8 mouse cellular contexts compared by ENCODE assay signal in the genomic region with DNA sequence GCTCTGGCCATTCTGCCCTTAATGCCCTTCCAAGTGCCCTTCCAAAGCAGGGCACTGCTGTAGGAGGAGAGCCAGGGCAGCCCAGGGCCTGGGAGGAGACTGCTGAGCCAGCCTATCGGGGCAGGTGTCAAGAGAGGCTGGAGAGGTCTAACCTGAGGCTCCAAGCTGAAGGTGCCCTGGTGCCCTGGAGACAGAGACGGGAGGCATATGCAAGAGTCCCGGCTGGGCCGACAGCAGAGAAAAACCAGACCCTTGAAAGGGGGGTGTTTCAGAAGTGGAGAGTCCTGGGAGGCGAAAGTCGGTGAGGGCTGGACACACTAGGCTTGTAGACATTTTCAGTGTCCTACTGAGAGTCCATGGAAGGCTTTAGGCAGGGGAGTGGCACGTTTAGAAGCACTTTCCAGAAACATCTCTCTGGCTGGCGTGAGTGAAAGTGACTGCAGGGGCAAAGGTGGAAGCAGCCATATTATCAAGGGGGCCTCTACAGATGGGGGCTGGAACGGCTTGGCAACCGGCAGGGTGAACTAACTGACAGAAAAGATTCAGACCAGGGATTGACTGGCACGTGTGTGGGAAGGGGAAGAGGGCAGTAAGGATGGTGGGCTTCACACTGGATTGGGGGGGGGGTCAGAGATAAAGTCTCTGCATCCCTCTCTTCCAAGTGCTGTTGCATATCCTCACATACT.
DNase-seq lines count a peak whose midpoint lies in the region; ATAC-seq lines count a peak whose summit lies in the region.

No protein-coding gene starts in this region.

- H3K36me3 ChIP-seq in embryonic facial prominence, embryonic 10.5 days (replicated peaks) = no peaks in the 10 kb centered on the region
- H3K36me3 ChIP-seq in hindbrain, embryonic 11.5 days (ENCODE audit: control insufficient read depth, insufficient read depth, low read length) = no peaks in the 10 kb centered on the region
- H3K36me3 ChIP-seq in liver, embryonic 12.5 days = no peaks in the 10 kb centered on the region

- peak; percentile 51 for DNase-seq in cerebellum, adult 9-10 months
- no peak for DNase-seq in cerebellum, postnatal 14 days
- DNase-seq in embryonic facial prominence, embryonic 10.5 days (ENCODE audit: low spot score) = no peak
- DNase-seq in hindbrain, embryonic 11.5 days (ENCODE audit: low spot score) = no peak
- DNase-seq in spleen, postnatal 14 days (ENCODE audit: low spot score in 2 of 2) = no peak
- DNase-seq in adrenal gland, postnatal 36 days = no peak
- no peak for DNase-seq in lung, adult 18-20 months

- H3K4me1 ChIP-seq in embryonic facial prominence, embryonic 10.5 days = peaks cover 80% of the 10 kb centered on the region
- peaks cover 37% of the 10 kb centered on the region for H3K4me1 ChIP-seq in hindbrain, embryonic 11.5 days (replicated peaks; ENCODE audit: control insufficient read depth, insufficient read depth, low read length)
- H3K4me1 ChIP-seq in liver, embryonic 12.5 days = peaks cover 33% of the 10 kb centered on the region

- peak overlapping the region; percentile 82 for H3K27ac ChIP-seq in embryonic facial prominence, embryonic 10.5 days (replicated peaks)
- peak overlapping the region; percentile 55 for H3K27ac ChIP-seq in hindbrain, embryonic 11.5 days (ENCODE audit: low read depth, low read length)
- peak overlapping the region; percentile 43; the same call in 1 of the 2 replicates for H3K27ac ChIP-seq in liver, embryonic 12.5 days

- H3K9me3 ChIP-seq in embryonic facial prominence, embryonic 10.5 days = no peaks in the 10 kb centered on the region
- H3K9me3 ChIP-seq in hindbrain, embryonic 11.5 days (ENCODE audit: control insufficient read depth, low read length) = no peaks in the 10 kb centered on the region
- H3K9me3 ChIP-seq in liver, embryonic 12.5 days (replicated peaks) = no peaks in the 10 kb centered on the region

- no peak for ATAC-seq in hindbrain, embryonic 11.5 days (ENCODE audit: low FRiP score)
- no peak for ATAC-seq in liver, embryonic 12.5 days

- no peak overlapping the region for H3K4me3 ChIP-seq in embryonic facial prominence, embryonic 10.5 days
- no peak overlapping the region for H3K4me3 ChIP-seq in hindbrain, embryonic 11.5 days (ENCODE audit: low read depth, low read length)
- no peak overlapping the region for H3K4me3 ChIP-seq in liver, embryonic 12.5 days

- WGBS in embryonic facial prominence, embryonic 10.5 days = 58% methylated on average over 11 of the region's 11 CpGs
- 61% methylated on average over 11 of the region's 11 CpGs for WGBS in hindbrain, embryonic 11.5 days
- 56% methylated on average over 11 of the region's 11 CpGs for WGBS in liver, embryonic 12.5 days (ENCODE audit: insufficient replicate concordance)

- H3K4me2 ChIP-seq in hindbrain, embryonic 11.5 days (replicated peaks; ENCODE audit: low read depth, low read length) = no peak overlapping the region
- no peak overlapping the region for H3K4me2 ChIP-seq in liver, embryonic 12.5 days

- H3K27me3 ChIP-seq in embryonic facial prominence, embryonic 10.5 days (replicated peaks; ENCODE audit: low read depth, poor library complexity, severe bottlenecking) = no peaks in the 10 kb centered on the region
- H3K27me3 ChIP-seq in hindbrain, embryonic 11.5 days (ENCODE audit: control insufficient read depth, insufficient read depth, low read length) = no peaks in the 10 kb centered on the region
- H3K27me3 ChIP-seq in liver, embryonic 12.5 days (replicated peaks) = peaks cover 46% of the 10 kb centered on the region

- peak overlapping the region; percentile 12; the same call in 1 of the 2 replicates for H3K9ac ChIP-seq in hindbrain, embryonic 11.5 days (ENCODE audit: low read depth, low read length)
- H3K9ac ChIP-seq in liver, embryonic 12.5 days = no peak overlapping the region
